Mouse (Mus musculus) heart, embryonic 16.5 days (tissue): ENCODE measurements around the gene Gm20388. TPM values are rescaled to one million over a fixed set of nuclear protein-coding genes. Genes with fewer than 3 reads are reported as not detected.

Source experiments
- ATAC-seq: fragments of 200-750 bp; cut with Nextera tagmentation; replicated peaks from 2 replicates; pipeline ENCODE4 v1.8.0; 2017; ENCODE audit warnings: moderate number of reproducible peaks; ENCODE audit not compliant: insufficient read depth, low FRiP score; ENCODE audit errors: extremely low read depth
- H3K27ac ChIP-seq: fragments of 300-500 bp; sonication (generic); 2 replicates; pipeline ENCODE4 v1.5.1; 2014; ENCODE audit warnings: mild to moderate bottlenecking, low read length, control low read depth, moderate library complexity
- H3K27me3 ChIP-seq: fragments of 300-500 bp; sonication (generic); 2 replicates; pipeline ENCODE4 v1.6.1; 2014; ENCODE audit warnings: low read length, mixed read lengths; ENCODE audit not compliant: control insufficient read depth, insufficient read depth
- H3K36me3 ChIP-seq: fragments of 300-500 bp; sonication (generic); 2 replicates; pipeline ENCODE4 v1.6.1; 2014; ENCODE audit not compliant: control insufficient read depth, insufficient read depth
- H3K4me1 ChIP-seq: fragments of 300-500 bp; sonication (generic); 2 replicates; pipeline ENCODE4 v1.6.1; 2014; ENCODE audit warnings: low read length, mixed read lengths; ENCODE audit not compliant: control insufficient read depth, insufficient read depth
- H3K4me2 ChIP-seq: fragments of 300-500 bp; sonication (generic); 2 replicates; pipeline ENCODE4 v1.6.1; 2014; ENCODE audit warnings: low read depth, mild to moderate bottlenecking, control low read depth, low read length
- H3K4me3 ChIP-seq: fragments of 300-500 bp; sonication (generic); 2 replicates; pipeline ENCODE4 v1.5.1; 2014; ENCODE audit warnings: mild to moderate bottlenecking, control low read depth, low read length
- H3K9ac ChIP-seq: fragments of 300-500 bp; sonication (generic); 2 replicates; pipeline ENCODE4 v1.6.1; 2014; ENCODE audit warnings: low read length, control low read depth
- H3K9me3 ChIP-seq: fragments of 300-500 bp; sonication (generic); replicated peaks from 2 replicates; pipeline ENCODE4 v1.6.1; 2016; ENCODE audit warnings: low read length; ENCODE audit not compliant: control insufficient read depth
- WGBS: fragments of 180-500 bp; shearing (Covaris S2); extraction: QIAGEN DNeasy Blood & Tissue Kit; methylation state at CpG from one replicate; pipeline ENCODE4 v1.1.7; 2014; 5-methylcytosine and 5-hydroxymethylcytosine counted together
- polyA plus RNA-seq: library from polyadenylated mRNA; unstranded; fragments of >200 nt; fragmentation: Nextera tagmentation; extraction: Ambion mirVana; gene quantifications from 2 replicates; pipeline ENCODE4 v1.2.1, GENCODE M21; 2015

Gm20388 gene
- polyA plus RNA-seq, 1 experiment from 2014 or later = 4.5 TPM

DNA sequence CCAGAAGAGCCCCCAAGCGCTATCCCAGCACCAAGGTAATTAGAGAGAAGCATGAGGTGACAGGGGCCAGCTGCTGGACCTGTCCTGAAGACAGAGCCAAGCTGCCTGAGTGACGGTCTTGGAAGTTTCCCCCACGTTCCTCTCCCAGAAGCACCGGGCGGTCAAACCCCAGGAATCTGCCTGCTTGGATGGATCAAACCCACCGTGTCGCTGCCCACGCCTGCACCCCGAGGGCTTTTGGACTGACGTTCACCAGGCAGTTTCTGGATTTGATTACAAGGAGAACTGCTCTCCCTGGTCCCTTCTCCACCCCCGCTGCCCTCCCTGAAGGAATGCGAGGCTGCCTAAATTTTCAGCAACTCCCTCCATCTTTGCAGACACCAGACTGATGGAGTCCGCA is 1432.3 kb downstream of the Gm20388 start:
- Histone ChIP-seq H3K27ac (no peak overlapping the region), H3K9me3 (no peaks in the 10 kb centered on the region), H3K36me3 (no peaks in the 10 kb centered on the region), H3K27me3 (no peaks in the 10 kb centered on the region), H3K4me1 (no peaks in the 10 kb centered on the region), H3K9ac (no peak overlapping the region), H3K4me3 (no peak overlapping the region), H3K4me2 (no peak overlapping the region)
- WGBS = 41% methylated on average over 13 of the region's 13 CpGs
- no peak for ATAC-seq

GRCm38 (mm10) chr8:121344486-121344885 is 1433.8 kb downstream of the Gm20388 start:
- no peak overlapping the region for H3K27ac ChIP-seq
- WGBS = 89% methylated on average over 9 of the region's 9 CpGs

GRCm38 (mm10) chr8:121346175-121346574 is 1435.5 kb downstream of the Gm20388 start:
- no peak overlapping the region for H3K4me3 ChIP-seq
- H3K9me3 ChIP-seq = no peaks in the 10 kb centered on the region
- no peaks in the 10 kb centered on the region for H3K27me3 ChIP-seq
- H3K4me1 ChIP-seq = no peaks in the 10 kb centered on the region
- no peak overlapping the region for H3K27ac ChIP-seq
- WGBS = 72% methylated on average over 13 of the region's 13 CpGs
- no peak overlapping the region for H3K9ac ChIP-seq
- no peak for ATAC-seq
- H3K36me3 ChIP-seq = no peaks in the 10 kb centered on the region
- H3K4me2 ChIP-seq = no peak overlapping the region

More at GRCm38 (mm10) chr8:121344486-121344885, 1433.8 kb downstream of the Gm20388 start:
- no peak for ATAC-seq
- Histone ChIP-seq H3K9ac (no peak overlapping the region), H3K4me2 (no peak overlapping the region), H3K27me3 (no peaks in the 10 kb centered on the region), H3K36me3 (no peaks in the 10 kb centered on the region), H3K4me1 (no peaks in the 10 kb centered on the region), H3K9me3 (no peaks in the 10 kb centered on the region), H3K4me3 (no peak overlapping the region)

- Histone ChIP-seq H3K4me1 (no peaks in the 10 kb centered on the region), H3K9ac (no peak overlapping the region), H3K27ac (no peak overlapping the region), H3K27me3 (no peaks in the 10 kb centered on the region), H3K36me3 (no peaks in the 10 kb centered on the region), H3K4me3 (no peak overlapping the region), H3K9me3 (no peaks in the 10 kb centered on the region), H3K4me2 (no peak overlapping the region)
- WGBS = 31% methylated on average over 9 of the region's 9 CpGs
- ATAC-seq = peak; percentile 52; the same call in 1 of the 2 replicates
These were observed 1436.2 kb downstream of the Gm20388 start for GRCm38 (mm10) chr8:121346862-121347261.

GRCm38 (mm10) chr8:121348998-121349397 is 1438.4 kb downstream of the Gm20388 start:
- Histone ChIP-seq H3K9me3 (no peaks in the 10 kb centered on the region), H3K4me1 (no peaks in the 10 kb centered on the region), H3K9ac (no peak overlapping the region), H3K27ac (no peak overlapping the region), H3K36me3 (no peaks in the 10 kb centered on the region), H3K4me2 (no peak overlapping the region), H3K27me3 (no peaks in the 10 kb centered on the region), H3K4me3 (no peak overlapping the region)
- 59% methylated on average over 4 of the region's 4 CpGs for WGBS
- no peak for ATAC-seq

- H3K27ac ChIP-seq = no peak overlapping the region
- no peaks in the 10 kb centered on the region for H3K9me3 ChIP-seq
- no peak overlapping the region for H3K9ac ChIP-seq
- H3K4me2 ChIP-seq = no peak overlapping the region
- ATAC-seq = no peak
- H3K4me1 ChIP-seq = no peaks in the 10 kb centered on the region
- 67% methylated on average over 9 of the region's 9 CpGs for WGBS
- H3K27me3 ChIP-seq = no peaks in the 10 kb centered on the region
- no peaks in the 10 kb centered on the region for H3K36me3 ChIP-seq
- H3K4me3 ChIP-seq = no peak overlapping the region
These were observed 1440.2 kb downstream of the Gm20388 start for GRCm38 (mm10) chr8:121350803-121351202.

- WGBS = 57% methylated on average over 10 of the region's 10 CpGs
- Histone ChIP-seq H3K36me3 (no peaks in the 10 kb centered on the region), H3K9ac (no peak overlapping the region), H3K27me3 (no peaks in the 10 kb centered on the region), H3K4me2 (no peak overlapping the region), H3K9me3 (no peaks in the 10 kb centered on the region), H3K4me1 (peaks cover 14% of the 10 kb centered on the region), H3K4me3 (no peak overlapping the region), H3K27ac (no peak overlapping the region)
- no peak for ATAC-seq
These were observed 1444.2 kb downstream of the Gm20388 start for GRCm38 (mm10) chr8:121354844-121355243.

GRCm38 (mm10) chr8:121357451-121357850 is 1446.8 kb downstream of the Gm20388 start:
- no peak for ATAC-seq
- no peaks in the 10 kb centered on the region for H3K27me3 ChIP-seq
- H3K9me3 ChIP-seq = no peaks in the 10 kb centered on the region
- H3K27ac ChIP-seq = no peak overlapping the region
- 92% methylated on average over 4 of the region's 4 CpGs for WGBS
- H3K9ac ChIP-seq = no peak overlapping the region
- H3K36me3 ChIP-seq = no peaks in the 10 kb centered on the region
- H3K4me2 ChIP-seq = no peak overlapping the region
- no peak overlapping the region for H3K4me3 ChIP-seq
- H3K4me1 ChIP-seq = peaks cover 15% of the 10 kb centered on the region

- no peak overlapping the region for H3K9ac ChIP-seq
- no peak overlapping the region for H3K27ac ChIP-seq
- 0 out of 2 replicates have a peak, but pooled peaks cover 2% of the 10 kb centered on the region for H3K9me3 ChIP-seq
- WGBS = 36% methylated on average over 4 of the region's 4 CpGs
- no peak overlapping the region for H3K4me2 ChIP-seq
- ATAC-seq = peak; percentile 69
- H3K36me3 ChIP-seq = no peaks in the 10 kb centered on the region
- peaks cover 15% of the 10 kb centered on the region for H3K4me1 ChIP-seq
- no peaks in the 10 kb centered on the region for H3K27me3 ChIP-seq
- no peak overlapping the region for H3K4me3 ChIP-seq
These were observed 1448.0 kb downstream of the Gm20388 start for GRCm38 (mm10) chr8:121358609-121359008.
